Mouse (Mus musculus) liver, embryonic 14.5 days (tissue): ENCODE measurements around the gene Flywch2.

Experiments
- CTCF ChIP-seq: IDR thresholded peaks from 2 replicates; pipeline ENCODE4 v1.5.1; 2016; ENCODE audit warnings: antibody characterized with exemption, low read depth, control low read depth
- EP300 ChIP-seq: IDR thresholded peaks from 2 replicates; pipeline ENCODE4 v1.6.1; 2016; ENCODE audit warnings: antibody characterized with exemption, low read depth

DNA sequence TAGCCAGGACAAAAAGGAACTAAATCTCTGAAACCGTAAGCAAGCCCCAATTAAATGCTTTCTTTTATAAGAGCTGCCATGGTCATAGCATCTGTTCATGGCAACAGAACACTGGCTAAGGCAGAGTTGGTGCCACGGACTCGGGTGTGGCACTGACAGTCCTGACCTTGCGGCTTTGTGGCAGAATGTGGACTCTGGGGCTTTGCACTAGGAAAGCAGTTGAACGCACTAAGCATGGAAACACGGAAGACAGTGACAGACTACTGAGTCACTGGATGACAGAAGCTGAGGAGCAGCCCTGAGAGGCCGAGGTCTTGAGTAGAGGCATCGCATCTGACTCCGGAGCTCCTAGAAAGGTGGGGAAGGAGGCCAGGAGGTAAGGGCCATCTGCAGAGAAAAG, 28.3 kb downstream of the Flywch2 start:
- no peak for TF ChIP-seq CTCF
- TF ChIP-seq EP300, result no peak
